Mouse (Mus musculus) fibroblast of lung, adult 2 months (primary cell): ENCODE results near the gene Gm17677.

Source experiments
- DNase-seq: peaks from one replicate; pipeline ENCODE4 v3.0.0-alpha.2; 2011; ENCODE audit warnings: low read depth

Gene Gm17677

GRCm38 (mm10) chr9:35740749-35741148 is at the start of gene Gm17677:
Gene Gm17677 (plus strand): TSS chr9:35741049.
- DNase-seq = no peak

- no peak for DNase-seq
Measured at GRCm38 (mm10) chr9:35691924-35692323, 48.9 kb upstream of the Gm17677 start.

- DNase-seq = no peak
Measured at GRCm38 (mm10) chr9:35707265-35707664, 33.6 kb upstream of the Gm17677 start.

GRCm38 (mm10) chr9:35756843-35757242 is 16.0 kb downstream of the Gm17677 start:
- no peak for DNase-seq

GRCm38 (mm10) chr9:35778009-35778408 is 37.2 kb downstream of the Gm17677 start, which contains the start of gene Gm17727:
Gene Gm17727 (minus strand): TSS chr9:35778109.
- DNase-seq = no peak

- no peak for DNase-seq
Measured at GRCm38 (mm10) chr9:35790001-35790400, 49.2 kb downstream of the Gm17677 start, which contains the start of the genes Gm27235 and D730048I06Rik. Gene Gm27235 (minus strand): TSS chr9:35790101. Gene D730048I06Rik (minus strand): TSS chr9:35790112.
